Mouse (Mus musculus): ENCODE measurements at regions not wholly inside any gene's neighbourhood (a gene's known extent, or its start where the extent isn't known, plus 50 kb on each side); places are given as distances from the start of the nearest gene placed in this dataset.
A peak's percentile ranks its signal among the peaks of the same experiment; 100 is the strongest.

DNA sequence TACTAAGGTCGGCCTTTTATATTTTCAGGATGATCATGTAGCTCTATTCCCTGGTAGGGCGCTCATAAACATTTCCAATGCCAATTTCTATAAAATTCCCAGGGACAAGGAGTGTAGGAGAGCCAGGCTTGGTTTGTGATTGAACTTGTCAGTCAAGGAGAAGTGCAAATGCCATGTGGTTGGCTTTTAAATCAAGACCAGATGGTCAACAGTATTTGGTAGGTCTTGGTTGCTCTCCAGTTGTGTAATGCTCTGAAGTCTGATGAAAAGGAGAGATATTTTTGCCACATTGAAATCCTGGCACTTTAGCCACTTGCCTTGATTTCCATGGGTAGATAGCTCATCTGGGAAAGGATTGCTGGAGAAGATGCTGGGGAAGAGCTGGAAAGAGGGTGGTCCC, 263.4 kb upstream of the Jag1 start:
- DNase-seq = no peak

DNA sequence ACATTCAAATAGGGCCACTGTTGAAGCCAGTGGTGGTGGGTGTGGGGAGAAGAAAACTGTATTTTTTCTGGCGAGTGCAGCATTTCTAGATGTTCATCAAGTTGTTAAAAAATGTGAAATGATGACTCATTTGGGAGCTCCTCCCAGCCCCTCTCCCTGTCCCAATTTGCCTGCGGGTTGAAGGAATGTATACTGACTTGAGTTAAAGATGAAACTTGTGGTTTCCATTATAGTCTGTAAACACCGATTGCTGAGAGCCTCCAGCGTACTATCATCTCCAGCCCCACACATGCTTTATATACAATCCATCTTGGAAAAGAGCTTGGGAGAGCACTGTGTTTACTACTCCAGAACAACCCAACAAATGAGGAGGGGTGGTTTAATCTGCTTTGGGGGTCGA, 258.9 kb upstream of the Jag1 start:
- DNase-seq = no peak

DNA sequence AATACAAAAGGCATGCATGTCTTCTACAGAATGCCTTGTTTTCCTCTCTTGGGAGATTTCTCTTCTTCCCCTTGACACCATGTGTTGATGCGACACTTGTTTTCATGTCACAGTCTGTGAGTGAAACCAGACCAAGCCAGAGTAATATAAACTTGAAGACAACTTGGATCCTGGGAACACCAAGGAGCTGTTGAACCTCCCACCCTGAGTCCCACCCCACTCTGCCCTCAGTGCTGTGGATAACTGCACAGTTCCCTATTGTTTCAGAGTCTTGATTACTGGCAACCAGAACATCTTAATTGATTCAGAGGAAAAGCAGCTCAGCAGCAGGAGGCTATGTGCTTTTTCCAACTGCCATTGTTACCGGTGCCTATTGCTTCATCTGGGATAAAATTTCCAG, 254.6 kb upstream of the Jag1 start:
- DNase-seq = no peak

DNA sequence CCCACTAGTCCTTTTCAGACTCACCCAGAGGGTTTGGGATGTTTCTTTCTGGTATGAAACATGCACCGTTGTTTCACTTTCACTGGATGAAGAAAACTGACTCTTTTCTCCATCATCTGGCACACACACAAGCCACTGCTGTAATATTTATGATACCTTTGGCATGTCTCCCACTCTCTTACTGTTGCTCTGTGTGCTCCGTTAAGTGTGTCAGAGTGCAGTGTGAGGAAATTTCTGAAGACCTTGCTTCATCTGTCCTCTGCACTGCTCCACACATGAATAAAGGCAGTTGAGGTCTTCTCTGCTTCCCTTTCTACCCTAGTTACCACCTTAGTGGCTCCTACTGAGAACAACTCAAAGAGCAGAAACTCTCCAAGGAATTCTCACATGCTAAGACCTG, 246.6 kb upstream of the Jag1 start:
- DNase-seq = no peak

DNA sequence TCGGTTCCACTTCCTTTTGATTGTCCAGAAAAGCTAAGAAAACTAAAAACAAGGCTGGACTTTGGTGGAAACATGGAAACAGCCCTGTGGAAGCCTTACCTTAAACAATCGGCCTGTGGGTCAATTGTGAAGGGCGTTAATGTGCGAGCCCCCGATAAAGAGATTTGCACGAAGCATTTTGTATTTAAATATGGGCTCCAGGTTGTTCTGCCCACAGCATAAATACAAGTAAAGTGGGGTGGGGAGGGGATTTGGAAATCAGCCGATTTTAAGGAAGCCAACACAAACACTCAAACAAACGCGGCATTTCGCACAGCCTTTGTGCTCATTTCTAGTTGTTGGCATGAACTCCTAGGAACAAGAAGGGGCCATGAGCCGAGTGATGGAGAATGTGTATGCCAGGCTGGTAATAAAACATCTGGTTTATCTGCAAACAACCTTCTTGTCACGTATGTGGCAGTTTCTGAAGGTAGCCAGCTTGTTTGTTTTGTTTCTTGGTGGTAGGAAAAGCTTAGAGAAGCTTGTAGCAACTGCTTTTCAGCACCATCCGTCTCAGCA, 240.8 kb upstream of the Jag1 start:
- peak; percentile 3 for DNase-seq

DNA sequence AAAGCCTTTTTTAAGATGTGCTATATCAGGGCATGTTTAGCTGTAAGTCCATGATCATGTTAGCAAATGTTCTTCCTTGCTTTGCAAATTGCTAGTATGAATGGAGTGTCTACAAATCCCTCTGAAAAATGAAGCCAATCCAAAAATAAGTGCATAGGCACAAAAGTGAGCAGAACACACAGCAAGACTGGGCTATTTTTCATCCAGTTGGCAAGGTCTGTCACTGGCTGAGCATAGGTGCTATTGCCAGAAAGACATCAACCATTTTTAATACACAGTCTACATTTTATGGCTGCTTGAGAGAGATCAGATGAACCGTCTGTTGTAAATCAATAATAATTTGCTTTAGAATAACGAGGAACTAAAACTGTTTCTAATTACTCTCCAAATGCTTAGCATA, 227.3 kb upstream of the Jag1 start:
- DNase-seq = no peak

DNA sequence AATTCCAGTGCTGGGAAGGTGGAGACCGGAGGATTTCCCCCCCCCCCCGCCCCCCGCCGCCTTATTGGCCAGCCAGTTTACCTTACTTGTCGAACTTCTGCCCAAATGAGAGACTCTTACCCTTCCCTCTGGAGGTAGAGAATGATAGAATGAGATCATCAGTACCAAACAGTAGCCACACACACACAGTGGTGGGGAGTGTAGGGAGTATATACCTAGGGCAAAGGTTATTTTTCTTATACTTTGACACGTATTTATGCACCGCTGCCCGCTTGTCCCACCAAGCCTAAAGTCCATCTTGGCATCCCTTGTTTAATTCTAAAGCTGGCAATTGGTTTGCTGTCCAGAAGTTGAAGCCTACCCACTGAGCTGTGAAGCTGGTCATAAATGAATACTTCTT, 213.6 kb upstream of the Jag1 start:
- no peak for DNase-seq

DNA sequence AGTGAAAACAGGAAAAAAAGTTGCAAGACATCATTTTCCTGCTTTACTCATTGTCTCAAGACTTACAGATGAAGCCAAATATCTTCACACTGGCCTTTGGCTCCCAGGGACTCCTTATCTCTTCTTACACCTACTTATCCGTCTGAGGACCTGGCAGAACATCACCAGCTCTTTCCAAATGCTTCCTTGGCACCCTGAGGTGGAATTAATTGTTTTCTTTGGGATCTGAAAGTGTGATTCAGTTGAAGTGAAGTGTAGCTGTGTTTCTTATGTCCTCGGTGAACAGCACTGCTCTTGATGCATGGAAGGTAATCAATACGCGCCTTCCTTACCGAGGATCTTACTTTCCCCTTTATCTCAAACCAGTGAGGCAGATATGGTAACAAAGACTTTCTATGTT, 207.0 kb upstream of the Jag1 start:
- DNase-seq = no peak

DNA sequence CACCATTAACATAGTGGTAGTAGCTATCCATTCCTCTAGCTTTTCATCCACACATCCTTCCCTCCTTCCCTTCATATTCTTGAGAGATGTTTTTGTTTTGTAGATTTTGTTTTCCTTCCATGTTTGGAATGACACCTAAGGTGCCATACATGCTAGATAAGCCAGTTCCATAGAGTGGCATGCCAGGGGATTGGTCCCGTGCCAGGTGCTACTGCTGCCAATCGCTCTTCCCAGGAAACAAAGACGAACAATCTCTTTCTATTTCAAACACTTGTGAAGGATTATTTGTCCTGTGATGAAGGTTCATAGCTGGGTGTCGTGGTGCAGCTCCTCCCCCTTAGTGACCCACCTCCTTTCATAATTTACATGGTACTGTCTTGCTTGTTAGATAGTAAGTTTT, 194.1 kb upstream of the Jag1 start:
- DNase-seq = no peak

DNA sequence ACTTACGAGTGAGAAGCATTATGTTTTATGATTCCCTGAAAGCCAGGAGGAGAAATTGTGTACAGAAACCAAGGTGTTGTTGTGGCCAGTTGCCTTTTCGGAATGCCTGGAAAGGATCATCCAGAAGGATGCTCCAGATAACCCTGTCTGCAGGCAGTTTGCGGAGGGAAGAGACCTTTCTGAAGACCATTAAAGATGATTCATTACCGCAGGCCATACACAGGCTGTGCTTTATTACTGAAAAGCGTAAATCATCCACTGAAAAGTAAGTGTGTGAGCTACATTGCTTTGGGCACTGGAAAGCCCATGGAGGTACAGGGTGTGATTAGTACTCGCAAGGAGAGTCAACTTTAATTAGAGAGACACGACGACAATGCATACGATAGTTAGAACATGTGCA, 191.7 kb upstream of the Jag1 start:
- no peak for DNase-seq

DNA sequence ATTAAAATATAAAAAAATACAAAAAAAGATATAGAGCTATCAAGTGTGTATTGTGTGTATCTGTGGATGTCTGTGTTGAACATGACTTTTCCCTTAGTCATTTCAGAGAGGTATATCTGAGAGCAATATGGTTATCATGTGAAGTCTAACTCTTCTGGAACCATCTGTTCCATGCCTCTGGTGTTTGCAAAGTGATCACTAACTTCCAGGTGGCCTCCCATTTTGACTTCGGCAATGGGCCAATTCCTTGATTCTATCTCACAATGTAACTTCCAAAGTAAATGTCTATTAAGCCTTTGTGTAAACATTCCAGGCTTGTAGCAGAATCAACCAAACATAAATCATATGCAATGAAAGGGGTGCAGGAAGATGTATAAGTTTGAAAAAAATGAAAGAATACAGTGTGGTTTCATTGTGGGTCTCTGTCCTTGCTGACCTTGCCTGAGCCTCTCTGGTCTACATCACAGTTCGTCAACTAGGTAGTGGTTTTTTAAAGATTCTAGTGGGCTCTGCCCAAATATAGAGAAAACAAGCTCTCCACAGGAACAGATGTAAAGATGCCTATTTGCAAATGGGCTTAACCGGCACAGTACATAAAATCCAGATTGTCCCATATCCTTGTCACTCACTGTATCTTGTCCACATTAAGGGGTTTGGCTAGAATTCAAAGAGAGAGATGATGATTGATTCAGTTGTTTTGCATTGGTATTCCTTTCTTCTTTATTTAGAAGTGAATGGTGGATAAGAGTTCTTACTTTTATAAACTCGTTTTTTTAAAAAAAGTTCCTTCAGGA, 185.2 kb upstream of the Jag1 start:
- DNase-seq = no peak

DNA sequence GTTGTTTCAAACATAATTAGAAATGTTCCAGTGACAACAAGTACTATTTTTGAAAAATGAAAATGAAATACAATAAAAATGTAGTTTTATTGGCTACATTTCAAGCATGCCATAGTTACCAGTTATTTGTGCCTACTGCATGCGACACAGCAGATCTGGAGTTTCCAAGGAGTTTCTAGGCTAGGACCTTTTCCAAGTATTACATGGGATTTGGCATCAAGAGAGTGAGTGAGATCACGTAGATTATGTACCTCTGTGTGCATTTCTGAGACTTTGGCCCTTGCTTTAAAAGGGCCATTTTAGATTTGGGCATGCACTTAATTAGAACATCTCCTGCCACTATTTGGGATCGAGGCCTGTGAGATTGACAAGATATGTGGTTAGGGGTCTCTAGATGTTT, 172.8 kb upstream of the Jag1 start:
- DNase-seq = no peak

DNA sequence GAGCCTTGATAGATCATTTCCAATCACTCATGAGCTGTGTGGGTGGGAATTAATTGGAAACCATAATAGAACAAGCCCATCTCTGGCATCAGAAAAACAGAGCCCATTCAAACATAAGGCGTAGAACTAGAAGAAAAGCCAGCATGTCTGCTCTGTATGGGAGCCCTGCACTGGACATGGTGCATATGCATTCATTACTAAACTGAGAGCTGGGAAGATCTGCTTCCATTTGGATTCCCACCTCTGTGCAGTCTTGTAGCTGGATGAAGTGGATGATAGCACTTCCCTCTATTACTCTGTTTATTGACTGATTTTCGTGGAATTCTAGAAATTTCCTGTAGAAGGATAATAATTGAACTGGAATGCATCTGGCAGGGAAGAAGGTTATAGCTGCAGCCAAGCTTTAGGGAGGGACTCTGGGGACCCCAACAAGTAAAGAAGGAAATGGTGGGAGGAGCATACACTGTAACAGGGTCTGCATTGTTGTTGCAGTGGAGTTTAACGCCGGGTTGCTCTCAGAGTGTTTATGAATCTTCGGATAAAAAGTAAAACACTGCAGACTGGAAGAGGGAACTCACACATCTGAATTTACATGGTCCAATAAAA, 155.2 kb upstream of the Jag1 start:
- no peak for DNase-seq

DNA sequence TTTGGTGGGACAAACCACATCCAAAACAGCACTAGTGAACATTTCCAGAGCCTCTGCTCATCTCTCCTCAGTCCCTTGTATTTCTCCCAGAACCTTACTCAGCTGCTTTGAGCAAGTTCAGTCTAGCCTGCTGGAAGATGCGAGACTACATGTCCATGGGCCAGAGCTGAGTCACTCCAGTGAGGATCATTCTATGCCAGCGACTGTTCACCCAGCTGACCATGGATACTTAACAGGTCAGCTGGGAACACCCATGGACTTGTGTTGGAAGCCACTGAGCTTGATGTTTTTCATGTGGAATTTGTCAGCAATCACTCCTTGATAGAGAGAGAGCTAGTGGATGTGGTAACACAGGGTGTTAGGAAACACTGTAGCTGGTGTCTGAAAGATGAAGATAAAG, 146.5 kb upstream of the Jag1 start:
- no peak for DNase-seq

DNA sequence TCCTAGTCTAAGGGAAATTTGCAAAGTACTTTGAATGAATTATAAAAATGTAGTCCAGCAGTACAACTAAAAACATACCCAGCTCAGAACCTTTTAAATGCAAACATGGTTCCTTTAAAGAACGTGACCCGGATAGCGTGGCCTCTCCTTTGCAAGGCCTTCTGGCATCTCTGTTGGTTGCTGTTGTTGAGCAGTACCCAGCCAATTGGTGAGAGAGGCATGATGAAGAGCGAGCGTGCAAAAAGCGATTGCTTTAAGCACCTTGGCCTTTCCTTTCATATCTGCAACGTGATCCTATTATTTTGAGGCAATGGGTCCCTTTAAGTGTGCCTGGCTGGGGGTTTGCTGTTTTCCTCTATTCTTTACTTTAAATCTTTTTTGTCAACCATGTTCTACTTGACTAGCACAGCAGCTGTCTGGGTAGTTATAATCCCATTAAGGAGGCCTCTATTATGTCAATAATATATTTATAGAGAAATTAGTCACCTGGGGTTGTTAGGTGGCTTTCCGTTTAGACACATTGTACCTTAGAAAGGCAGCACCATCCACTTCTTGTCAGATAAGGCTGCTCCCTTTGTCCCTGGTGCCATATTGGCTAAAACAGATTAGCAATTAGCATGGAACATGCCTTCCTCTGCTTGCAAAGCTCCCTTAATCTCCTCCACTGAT, 141.5 kb upstream of the Jag1 start:
- DNase-seq = no peak

DNA sequence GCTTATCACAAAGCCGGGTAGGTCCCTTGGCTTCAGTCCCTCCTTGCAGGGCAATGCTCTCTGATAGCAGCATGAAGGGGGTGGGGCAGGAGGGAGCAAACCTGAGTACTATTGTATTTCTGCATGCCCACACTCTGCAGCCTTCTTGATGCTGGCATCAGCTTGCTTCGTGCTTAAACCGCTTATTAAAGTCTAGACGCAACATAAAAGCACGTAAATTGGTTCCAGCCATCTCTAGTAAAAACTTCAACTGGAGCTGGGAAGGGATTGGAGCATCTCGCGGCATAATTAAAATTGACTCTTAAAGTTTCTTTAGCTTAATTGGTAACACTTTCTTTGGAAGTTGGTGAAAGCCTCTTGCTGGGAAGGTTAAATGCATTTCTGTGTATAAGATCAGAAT, 131.5 kb upstream of the Jag1 start:
- DNase-seq = no peak

DNA sequence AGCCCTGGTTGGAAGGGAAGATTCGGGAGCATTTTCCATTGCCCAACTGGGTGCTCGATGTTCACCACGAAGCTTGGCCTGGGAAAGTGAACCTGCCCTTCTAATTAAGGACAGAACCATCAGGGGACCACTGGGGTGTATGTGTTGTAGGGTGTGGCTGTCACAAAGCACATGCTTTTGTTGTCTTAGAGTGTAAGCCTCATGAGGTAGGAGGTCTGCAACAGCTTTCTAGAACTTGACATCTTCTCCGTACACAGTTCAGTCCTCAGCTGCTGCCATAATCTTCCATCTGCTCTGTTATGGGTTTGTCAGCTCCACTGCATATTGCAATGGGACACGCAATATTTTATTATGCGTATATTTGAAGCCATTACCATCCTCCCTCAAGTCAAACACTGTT, 127.9 kb upstream of the Jag1 start:
- no peak for DNase-seq

DNA sequence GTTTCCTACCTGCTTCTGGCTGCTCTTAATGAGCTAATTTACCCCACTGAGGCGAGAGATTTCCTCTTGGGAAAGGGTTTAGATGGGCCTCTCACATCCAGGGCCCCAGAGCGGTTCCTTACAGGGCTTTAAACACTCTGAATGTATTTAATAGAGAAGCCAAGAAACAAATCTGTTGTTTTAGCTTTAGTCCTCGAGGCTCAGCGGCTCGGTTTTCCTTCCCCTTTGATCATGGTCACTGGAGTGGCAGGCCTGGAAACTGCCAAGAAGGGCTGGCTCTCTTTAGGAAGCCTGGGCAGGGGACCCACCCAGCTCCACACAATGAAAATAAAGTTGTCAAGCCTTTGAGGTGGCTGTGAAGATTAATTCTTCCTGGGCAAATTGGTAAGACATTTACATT, 127.5 kb upstream of the Jag1 start:
- no peak for DNase-seq

DNA sequence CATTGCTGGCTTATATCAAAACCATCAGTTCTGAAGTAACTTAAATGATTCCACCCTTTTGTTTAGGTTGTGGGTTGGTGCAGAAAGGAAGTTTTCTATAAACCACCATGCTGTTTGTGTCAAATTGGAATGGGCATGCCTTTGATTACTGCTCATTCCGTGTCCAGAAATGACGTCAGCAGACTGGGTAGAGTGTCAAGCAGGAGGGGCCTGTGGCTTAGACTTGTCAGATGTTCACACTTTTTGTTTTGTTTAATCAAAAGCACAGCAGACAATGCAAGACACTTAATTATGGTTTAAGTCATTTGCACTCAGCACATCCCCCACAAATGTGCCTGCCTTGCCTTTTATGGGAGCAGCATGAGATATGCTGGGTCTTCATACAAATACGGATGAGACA, 120.5 kb upstream of the Jag1 start:
- no peak for DNase-seq

DNA sequence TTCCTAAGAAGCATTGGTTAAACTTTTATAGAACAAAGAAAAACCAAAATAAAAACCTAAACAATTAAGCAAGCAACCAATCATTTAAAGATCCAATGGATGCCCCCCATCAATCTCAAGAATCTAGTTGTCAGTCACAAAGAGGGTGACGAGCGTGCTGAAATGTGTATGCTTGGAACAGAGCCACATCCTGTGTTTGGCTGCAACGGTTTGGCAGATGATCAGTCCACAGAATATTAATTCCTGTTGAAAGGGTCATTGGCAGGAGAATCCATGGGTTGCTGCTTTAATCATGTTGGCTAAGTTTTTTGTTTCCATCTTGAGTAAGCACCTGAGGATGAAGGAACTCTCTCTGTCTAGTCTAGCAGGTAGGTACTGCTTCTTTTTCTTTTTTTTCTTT, 117.5 kb upstream of the Jag1 start:
- DNase-seq = no peak

DNA sequence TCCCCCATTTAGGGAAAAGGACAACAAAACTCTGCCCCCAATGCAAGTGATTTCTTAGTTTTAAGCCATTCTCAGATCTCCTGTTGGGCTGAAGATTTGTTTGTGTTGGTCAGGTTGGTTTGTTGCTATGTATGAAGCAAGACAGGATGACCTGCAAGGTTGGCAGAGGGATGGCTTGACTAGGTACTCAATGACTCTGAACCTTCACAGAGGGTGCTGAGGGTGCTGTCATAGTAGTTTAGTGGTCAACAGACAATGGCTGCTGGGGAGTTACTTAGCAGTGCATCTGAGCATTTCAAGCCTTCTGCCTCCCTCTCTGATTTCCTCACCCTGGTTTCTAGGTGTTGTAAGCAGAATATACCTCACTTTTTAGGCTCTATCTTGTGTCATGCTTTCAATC, 114.7 kb upstream of the Jag1 start:
- no peak for DNase-seq

DNA sequence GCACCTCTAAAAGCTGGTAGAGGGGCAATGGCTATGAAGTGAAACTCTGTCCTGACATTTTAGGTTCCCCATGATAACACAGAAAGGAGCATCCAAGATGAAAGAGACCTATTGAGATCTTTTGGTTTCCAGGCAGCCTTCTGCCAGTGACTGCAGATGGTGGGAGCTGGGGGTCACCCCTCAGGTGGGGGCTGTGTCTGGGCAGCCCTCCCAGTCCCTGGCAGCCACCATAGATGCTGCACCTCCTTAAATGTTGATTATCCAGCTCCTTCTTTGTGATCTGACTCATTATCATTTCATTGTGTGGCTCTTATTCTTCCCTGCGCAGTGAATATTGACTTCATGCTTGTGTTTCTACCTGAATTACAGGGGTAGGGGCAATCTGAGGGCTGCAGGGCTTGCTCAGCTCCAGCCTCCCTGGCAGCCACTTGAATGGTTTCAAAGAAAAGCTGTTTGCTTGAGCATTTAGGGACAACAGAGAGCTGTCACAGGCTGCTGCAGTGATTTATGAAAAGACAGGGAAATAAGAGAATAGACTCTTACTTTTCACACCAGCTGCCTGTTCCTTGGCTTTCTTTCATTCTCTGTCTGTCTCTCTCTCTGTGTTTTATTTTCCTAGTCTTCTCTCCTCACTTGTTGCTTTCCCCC, 113.1 kb upstream of the Jag1 start:
- DNase-seq = no peak

DNA sequence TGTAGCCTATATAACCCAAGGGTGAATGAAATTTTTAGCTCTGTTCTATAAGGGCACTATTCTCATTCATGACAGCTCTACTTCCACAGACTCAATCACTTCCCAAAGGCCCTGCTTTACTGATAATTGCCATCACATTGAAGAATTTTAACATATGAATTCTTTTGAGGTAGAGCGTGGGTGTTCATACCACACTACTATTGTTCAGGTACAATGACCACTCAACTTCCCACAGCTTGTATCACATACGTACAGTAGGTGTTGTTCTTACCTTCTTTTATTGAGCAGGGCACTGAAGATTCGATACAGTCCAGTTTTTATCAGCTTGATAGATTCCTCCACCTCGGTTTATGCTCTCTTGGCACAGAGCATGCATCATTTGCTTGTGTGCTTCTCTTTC, 111.1 kb upstream of the Jag1 start:
- DNase-seq = no peak
